Mouse (Mus musculus): ENCODE data around the gene Elovl6.

DNA sequence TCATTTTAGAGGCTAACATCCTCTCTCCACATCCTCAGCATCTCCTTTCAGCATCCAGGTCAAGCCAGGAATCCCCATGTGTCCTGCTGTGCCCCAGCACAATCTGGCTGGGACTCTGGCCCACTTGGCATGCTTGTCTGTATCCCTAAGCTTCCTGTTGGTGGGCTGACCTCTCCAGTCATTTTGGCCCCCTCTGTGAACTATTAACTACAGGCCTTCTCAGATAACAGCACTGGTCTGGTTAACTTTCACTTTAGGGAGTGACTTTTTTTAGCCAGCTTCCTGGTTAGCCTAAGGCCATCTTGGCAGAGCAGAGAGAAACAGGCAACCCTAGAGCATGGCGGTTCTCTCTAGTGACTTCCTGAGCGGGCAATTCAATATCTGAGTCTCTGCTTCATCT is 82.1 kb downstream of the Elovl6 start:
- TF ChIP-seq POLR2A (IDR thresholded peaks at IDR 0.05; ENCODE audit: borderline replicate concordance, control insufficient read depth, low read depth, low read length) (no peak), CTCF (IDR thresholded peaks at IDR 0.05; ENCODE audit: control insufficient read depth, insufficient read depth, low read length) (no peak)
